Mouse (Mus musculus): Measurements from ENCODE around the gene Il16.

Il16 gene

GRCm38 (mm10) chr7:83745413-83746106, at the start of gene Il16:
TSS of gene Il16 (minus strand) at chr7:83745726.
- 39% methylated on average over 20 of the region's 20 CpGs for WGBS

- WGBS, result 23% methylated on average over 14 of the region's 14 CpGs
Measured at GRCm38 (mm10) chr7:83794705-83795104, 49.2 kb upstream of the Il16 start, which contains the start of gene Cfap161. TSS of gene Cfap161 (minus strand) at chr7:83794880.

DNA sequence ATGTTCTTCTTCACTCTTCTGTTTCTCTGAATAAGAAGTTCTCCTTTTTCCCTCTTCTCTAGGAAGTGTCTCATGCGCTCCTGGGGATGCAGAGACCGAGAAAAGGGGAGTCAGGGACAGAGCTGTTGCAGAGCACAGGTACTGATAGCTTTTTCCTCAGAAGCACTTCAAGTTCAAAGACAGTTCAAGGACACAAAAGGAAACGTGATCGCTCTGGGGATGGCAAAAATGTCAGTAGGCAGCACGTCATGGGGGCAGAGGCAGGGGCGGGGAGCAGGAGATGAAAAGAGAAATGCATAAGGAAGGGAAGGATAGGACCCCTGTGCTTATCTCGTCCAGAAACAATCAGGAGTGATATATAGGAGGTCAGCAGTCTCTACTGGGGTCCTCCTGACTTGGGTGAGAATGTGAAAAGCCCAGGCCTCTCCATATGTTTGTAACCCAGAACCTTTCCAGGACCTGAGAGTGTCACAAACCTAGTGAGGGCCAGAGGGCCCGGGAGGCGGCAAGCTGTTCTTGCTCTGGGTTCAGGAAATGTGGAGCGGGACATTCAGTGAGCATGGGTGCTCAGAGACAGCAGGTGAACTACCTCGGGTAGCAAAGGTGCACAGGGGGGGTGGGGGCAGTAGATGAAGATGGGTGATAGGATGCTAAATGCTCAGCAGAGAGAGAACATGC, 48.6 kb upstream of the Il16 start:
- WGBS, result 59% methylated on average over 11 of the region's 11 CpGs

- WGBS, result 95% methylated on average over 4 of the region's 4 CpGs
Measured at GRCm38 (mm10) chr7:83780881-83781280, 35.4 kb upstream of the Il16 start.

- 67% methylated on average over 4 of the region's 4 CpGs for WGBS
Measured at GRCm38 (mm10) chr7:83780026-83780425, 34.5 kb upstream of the Il16 start.

DNA sequence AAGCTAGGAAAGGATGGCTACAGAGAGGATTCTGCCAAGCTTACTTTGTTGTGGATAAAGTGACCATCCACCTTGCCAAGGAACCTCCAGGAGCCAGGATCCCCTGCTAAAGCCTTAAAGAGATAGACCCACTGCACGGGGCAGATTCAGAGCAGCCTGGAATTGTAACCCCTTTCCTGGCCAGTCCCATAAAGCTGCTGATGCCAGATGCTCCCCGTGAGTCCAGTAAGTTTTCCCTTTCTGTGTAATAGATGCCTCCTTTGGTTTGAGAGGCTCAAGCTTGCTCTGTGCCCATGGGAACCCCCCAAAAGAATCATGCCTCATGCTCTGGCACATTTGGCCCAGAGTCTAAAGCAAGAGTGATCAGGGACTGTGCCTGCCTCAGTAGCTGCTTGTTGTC, 33.5 kb upstream of the Il16 start:
- WGBS, result 80% methylated on average over 2 of the region's 2 CpGs

- WGBS, result 92% methylated on average over 2 of the region's 2 CpGs
Measured at GRCm38 (mm10) chr7:83778516-83778915, 33.0 kb upstream of the Il16 start.

GRCm38 (mm10) chr7:83774721-83775120, 29.2 kb upstream of the Il16 start:
- WGBS, result 23% methylated on average over 5 of the region's 5 CpGs

DNA sequence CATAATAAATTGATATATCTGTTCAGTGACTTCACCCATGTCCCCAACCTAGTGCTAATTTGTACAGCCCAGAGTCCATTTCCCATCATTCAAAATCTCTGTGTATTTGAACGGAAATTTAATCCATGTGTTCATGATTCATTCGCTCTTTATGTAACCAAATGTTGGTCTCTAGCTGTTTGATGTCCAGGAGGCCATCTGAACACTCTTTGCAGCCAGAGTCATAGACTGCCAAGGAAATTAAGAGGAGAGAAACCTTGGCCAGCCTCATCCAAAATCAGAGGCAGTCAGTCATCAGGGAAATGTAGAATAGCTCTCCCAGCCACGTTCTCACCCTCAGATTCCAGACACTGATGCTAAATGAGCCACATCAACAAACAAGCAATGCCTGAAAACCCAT, 18.1 kb upstream of the Il16 start:
- 82% methylated on average over 3 of the region's 3 CpGs for WGBS

DNA sequence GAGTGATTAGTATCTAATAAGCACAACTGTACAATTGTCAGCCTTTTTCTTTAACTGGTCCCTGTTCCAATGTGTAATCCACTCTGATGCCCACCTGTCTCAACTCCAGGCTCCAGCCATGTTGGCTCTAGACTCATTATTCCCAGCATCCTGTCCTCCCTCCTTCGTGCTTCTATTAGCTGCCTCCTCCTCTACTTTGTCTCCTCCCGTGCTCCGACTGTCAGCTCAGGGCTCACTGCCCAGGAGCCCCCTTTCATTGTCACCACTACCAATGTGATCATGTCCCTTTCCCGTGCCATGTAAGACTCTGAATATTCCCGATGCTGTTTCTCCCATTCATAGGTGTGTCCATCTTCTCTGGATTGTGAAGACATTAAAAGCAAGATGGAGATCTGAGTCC, 16.8 kb upstream of the Il16 start:
- 79% methylated on average over 5 of the region's 5 CpGs for WGBS

DNA sequence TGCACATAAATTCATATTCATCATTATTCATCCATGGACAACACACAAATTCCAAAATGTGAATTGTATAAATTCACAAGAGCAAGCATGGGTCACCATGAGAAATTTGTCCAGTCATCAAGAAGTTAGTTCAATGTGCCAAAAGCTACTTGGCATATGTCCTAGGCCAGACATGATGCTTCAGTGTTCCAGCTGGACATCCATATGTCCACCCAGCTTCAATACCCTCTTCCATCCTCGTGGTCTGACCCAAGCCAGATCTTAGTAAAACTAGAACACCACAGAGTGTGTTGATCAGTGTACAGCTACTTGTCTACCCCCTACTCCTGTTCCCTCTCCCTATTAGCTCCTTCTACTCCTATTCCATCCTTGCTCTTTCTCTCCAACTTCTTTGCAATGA, 5.5 kb upstream of the Il16 start:
- WGBS, result 61% methylated on average over 1 of the region's 1 CpGs

DNA sequence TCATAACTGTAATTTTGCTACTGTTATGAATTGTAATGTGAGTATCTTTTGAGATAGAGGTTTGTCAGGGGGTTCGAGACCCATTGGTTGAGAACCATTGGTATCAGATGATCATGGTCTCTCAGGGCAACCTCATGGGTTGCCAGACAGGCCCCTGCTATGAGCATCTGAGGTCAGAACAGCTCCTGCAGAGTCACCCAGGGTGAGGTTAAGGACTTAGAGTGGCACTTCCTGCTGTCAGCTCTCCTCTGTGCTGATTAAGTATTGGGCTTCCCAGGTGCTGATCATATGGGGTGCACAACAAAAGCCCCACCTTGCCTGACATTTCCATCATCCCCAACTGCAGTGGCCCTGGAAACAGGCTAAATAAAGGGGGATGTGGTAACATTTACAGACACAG, 2.9 kb upstream of the Il16 start:
- 93% methylated on average over 1 of the region's 1 CpGs for WGBS

- 51% methylated on average over 8 of the region's 8 CpGs for WGBS
Measured at GRCm38 (mm10) chr7:83746107-83746687, 671 bp upstream of the Il16 start.

- 56% methylated on average over 9 of the region's 9 CpGs for WGBS
Measured at GRCm38 (mm10) chr7:83745065-83745412, 487 bp downstream of the Il16 start.

DNA sequence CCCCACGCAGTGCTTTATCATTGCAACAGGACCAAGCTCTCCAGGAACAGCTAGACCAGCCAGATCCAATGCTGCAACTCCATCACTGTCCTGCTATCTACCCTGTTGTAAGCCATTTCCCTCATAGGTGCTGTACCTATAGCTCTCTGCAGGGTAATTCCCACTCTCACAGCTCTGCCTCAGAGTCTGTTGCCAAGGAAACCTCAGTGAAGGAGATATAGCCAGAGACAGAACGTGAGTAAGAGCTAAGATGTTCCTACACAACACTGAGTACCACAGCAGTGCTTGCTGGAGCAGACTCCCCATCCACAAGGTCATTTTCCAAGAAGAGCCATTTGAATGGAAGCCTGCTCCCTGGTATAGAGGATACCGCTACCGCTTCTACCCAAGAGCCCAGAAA, 1.3 kb downstream of the Il16 start:
- WGBS, result 65% methylated on average over 4 of the region's 4 CpGs

DNA sequence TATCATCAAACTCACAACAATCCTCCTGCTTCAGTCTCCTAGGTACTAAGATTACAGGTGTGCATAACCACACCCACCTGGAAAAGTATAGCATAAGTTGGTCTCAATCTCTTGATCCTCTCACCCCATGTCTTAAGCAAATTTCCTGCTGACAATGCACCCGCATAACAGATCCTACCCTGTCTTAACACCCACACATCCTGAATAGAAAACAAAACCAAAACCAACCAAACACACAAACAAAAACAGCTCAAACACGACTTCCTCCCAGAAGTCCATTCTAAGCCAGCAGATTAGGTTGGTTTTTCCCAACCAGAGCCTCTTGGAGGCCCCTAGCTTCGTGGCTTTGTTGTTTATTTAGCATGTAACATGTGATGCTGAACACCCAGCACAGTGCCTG, 2.8 kb downstream of the Il16 start:
- WGBS, result 72% methylated on average over 3 of the region's 3 CpGs

DNA sequence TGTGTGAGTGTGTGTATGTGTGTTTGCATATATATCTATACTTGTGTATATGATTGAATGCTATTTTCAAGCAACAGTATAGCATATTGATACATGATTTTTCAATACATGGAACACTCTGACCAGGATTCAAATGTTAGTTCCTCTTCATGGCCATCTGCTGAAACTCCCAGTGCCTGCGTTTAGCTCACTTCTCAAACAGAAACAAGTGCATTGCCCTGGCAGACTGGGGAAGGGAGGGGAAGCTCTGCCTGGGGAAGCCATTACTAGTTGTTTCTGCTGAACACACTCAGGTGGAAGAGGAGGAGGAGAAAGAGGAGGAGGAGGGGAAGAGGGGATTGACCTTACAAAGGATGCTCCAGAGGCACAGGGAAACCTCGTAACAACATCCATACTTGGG, 3.5 kb downstream of the Il16 start:
- WGBS, result 83% methylated on average over 2 of the region's 2 CpGs

DNA sequence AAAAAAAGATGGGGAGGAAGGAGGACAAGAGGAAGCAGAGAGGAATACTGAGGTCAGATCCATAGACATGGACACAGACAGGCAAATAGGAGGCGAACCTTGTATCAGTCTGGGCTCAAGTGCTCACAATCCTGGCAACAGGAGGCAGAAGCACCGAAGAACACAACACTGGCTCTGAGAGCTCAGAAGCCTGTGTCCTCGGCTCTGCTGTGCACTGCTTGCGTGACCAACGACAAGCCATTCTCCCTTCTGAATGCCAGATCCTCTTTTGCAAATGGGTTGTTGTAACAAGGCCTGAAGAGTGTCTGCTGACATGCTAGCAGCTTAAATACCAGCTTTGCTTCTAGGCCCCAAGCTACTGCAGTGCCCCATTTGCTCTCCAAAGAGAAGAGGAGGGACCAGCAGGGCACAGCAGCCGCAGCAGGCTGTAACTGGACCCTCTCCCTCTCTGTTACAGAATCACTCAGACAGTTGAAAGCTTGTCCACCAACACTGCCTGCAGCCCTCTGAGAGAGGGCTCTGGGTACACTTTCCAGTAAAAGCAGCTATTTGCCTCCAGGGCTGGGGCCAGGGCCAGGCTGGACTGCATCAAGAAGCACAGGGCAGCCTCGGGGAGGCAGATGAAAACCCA, 5.7 kb downstream of the Il16 start:
- 72% methylated on average over 7 of the region's 7 CpGs for WGBS

DNA sequence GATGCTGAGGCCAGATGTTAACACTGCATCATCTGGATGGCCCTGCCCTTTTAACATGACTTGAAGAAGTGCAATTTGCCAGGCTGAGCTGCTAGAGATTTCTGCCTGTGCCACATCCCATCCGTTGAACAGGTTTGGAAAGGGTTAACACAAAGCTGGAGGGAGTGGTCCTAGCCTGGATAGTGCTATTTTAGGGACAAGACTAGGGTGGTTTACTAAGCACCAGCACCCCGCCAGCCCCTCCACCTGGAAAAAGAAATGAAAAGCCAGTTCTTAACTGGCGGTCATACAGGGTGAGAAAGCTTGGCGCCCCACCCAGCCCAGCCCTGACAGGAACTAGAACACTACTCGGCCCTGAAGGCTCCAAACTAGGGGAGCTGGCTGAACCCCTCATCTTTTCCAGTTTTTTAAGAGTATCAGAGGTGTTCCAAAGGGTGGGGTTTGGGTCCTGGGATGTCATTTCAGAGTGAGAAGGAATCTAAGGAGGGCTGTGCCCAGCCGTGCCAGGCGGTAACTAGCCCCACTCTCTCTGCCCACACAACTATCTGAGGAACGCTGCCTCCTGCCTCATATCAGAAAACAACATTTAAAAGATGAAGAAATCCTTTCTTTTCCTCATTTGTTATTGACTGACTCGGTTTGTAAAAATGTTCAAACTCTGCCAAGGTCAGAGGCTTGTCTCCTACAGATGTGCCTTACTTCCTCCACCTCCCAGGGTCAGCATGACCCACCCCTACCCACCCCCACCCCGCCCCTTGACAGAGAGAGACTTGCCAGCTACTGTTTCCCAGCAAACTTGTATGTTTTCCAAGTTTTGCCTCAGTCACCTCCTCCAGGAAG, 6.7 kb downstream of the Il16 start:
- WGBS, result 69% methylated on average over 10 of the region's 10 CpGs

DNA sequence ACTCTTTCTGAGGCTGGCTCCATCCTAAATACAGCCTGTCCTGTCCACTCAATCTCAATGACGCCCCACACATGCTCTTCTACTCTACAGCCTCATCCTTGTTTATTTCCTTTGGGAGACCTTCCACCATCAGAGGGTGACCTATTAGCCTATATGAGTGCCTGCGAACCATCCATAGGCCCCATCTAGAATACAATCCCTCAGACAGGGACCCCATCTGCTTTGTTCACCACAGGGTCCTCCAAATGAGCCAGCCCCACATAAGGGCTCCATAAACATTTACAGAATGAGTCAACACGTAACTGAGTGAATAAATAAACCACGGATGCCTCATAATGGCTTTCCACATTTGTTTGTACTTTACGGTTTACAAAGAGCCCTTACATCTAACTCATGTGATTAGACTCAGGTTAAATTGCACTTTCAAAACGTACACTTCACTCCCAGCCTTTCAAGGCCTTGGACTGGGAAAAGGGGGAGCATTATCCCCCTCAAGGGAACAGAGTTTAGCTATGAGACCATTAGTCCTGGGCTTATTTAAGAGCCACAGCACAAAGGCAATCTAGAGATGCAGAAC, 7.5 kb downstream of the Il16 start:
- 78% methylated on average over 6 of the region's 6 CpGs for WGBS

DNA sequence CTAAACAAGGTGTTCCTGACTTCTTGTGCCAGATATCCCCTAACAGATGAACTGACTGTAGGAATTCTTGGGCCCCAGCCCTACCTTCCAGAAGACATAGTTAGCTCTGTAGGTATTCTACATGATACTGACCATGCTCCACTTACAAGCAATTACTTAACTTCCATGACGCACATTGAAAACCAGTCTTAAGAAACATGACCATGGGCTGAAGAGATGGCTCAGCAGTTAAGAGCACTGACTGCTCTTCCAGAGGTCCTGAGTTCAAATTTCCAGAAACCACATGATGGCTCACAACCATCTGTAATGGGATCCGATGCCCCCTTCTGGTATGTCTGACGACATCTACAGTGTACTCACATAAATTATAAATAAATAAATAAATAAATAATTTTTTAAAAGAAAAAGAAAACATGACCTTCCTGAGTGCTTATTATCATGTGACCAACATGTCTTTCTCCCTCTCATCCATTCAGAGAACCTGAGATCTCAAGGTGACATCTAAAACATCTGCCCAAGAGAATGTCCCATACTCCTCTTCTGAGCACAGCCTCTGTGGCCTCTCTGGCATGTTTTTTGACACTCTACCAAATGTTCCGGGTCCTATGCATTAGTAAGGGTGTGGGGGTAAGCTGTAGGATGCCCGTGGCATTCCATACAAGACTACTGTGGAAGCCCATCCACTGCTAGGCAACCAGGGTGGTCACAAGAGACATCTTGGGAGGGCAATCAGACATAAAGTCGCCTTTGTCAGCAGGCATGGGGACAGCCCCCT, 9.0 kb downstream of the Il16 start:
- WGBS, result 93% methylated on average over 6 of the region's 6 CpGs
